Mouse (Mus musculus) retina, postnatal 7 days (tissue): Measurements from ENCODE around the gene Zfp553.
A peak's percentile ranks its signal among the peaks of the same experiment; 100 is the strongest.

ENCODE experiments used
- DNase-seq: peaks from one replicate; pipeline ENCODE4 v3.0.0-alpha.2; 2012; ENCODE audit warnings: low read depth, low spot score

Gene Zfp553

DNA sequence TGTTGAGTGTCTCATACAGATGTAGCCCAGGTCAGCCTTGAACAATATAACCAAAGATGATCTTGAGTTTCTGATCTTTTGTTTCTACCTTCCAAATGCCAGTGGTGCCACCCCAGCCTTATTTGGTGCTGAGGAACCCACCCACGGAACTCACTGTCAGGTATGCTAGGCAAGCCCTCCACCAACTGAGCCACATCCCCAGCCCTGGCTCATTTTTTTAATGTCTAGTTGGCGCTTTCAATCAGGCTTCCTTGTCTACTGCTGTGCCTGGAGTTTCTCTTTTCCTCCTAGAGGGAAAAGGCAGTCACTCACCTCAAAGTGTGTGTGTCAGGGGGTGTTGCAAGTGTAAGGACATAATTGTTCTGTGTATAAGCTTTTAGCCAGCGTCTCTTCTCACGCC is 38.2 kb downstream of the Zfp553 start:
- DNase-seq, result no peak

DNA sequence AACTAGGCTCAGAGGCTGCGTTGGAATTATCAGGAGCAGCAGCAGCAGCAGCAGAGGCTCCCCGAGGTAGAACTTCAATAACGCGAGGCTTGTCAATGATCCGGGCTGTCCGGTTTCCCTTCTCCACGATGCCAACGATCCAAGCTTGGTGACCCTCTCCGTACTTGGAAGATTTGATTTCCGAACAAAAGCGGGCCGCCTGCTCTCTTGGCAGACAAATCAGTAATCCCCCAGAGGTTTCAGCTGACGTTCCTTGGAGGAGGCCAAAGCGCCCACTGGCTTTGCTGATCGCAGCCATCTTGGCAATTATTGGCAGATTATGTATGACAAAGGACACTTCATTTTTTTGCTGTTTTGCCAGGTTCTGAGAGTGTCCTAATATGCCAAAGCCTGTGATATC is 39.7 kb downstream of the Zfp553 start:
- no peak for DNase-seq

DNA sequence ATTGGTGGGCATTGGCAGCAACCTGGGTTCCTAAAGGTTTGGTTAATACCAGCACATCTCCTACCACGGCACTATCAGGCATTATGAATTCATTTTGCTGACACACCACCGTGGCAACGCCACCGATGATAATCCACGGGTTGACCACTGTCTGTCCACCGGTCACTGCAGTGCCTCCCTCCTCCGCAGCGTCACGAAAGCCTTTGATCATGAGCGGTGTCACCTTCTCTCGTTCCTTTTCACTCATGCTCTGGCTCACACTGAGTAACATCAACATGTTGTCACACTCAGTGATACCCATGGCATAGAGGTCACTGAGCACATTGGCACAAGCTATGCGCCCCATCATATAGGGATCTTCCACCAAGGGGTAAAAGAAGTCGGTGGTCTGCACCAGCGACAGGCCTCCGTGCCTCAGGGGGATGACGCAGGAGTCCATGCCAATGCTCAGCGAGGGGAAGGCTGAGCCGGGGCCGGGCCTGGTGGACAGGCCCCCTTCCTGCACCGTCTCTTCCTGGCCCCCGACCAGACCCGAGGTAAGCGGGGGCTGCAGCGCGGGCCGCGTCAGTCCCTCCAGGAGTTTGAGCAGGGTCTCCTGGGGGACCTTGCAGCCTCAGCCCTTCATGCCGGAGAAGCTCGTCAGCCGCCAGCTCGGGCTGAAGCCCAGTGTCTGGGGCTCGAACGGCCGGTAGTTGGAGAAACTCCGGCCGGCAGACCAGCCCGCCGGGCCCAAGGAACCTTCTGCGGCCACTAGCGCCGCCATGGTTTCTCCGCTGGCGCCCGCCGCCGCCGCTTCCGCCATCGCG is 40.5 kb downstream of the Zfp553 start:
- no peak for DNase-seq

DNA sequence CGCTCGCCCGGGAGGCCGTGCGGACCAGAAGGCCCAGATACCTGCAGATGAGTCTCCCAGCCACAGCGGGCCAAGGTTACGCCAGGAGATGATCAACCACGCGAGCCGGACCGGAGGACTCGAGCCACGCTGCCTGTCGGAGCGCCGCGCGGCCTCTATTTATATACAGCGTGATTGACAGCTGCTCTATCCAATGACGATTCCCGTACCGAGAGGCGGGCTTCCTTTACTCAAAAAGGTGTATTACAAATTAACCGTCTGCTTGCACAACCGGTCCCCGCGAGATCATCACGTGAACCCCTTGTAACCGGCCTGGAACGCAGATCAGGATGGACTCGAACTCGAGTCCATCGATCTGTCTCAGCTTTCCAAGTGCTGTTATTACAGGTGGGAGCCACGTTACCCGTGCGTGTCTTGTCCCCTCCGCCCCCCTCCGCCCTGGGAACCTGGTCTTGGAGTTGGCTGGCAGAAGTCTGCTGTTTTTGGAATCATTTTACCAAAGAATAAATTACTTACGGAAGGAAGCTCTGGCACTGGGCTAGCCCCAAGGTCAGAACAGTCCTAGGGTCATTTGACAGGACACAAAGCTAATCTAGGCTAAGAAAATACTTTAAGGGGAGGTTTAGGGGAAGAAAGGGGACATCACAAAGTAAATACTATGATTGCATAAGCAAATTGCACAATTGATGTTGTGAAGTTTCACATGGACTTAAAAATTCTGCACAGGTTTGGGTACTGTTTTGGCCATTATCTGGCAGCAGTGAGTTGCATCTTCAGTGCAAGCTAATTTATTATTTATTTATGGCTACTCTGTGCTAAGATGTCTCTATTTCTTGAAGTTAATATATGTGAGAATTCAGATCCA is 41.3 kb downstream of the Zfp553 start, which contains the start of gene Sephs2:
Gene Sephs2, minus strand, starts transcription at position 131 of the 865 bp plus-strand sequence.
- DNase-seq, result peak; percentile 92

- no peak for DNase-seq
Measured at GRCm38 (mm10) chr7:127276519-127276961, 43.7 kb downstream of the Zfp553 start.

DNA sequence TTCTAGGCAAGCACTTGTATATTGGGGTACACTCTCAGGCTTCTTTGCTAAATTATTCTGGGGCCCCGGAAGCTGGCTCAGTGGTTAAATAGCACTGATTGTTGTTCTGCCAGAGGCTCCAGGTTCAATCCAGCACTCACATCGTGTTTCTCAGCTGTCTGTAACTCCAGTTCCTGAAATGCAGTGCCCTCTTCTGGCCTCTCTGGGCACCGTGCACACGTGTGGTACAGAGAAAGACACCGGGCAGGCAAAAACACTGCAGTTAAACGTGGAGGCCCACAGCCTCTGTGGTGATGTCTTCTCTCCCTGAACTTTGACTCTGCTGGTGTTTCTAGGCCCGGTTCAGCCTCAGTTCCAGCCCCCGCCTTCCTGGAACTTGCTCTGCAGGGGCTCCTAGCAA is 45.5 kb downstream of the Zfp553 start:
- no peak for DNase-seq

GRCm38 (mm10) chr7:127280092-127280491 is 47.2 kb downstream of the Zfp553 start:
- no peak for DNase-seq

DNA sequence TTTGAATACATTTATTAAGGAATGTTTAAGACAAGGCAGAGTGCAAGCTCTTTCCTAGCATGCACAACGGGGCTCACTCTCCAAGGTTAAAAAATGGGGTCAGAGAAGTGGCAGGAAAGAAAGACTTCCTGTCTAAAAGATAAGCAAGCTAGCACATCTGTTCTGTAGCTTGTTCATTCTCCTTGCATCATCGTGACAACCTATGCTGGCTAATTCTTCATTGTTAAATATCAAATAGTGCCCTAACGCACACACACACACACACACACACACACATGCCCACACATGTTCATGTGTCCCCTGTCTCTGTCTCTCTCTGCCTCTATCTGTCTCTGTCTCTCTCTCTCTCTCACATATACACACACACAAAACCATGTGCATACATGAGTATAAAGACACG is 48.3 kb downstream of the Zfp553 start:
- no peak for DNase-seq

DNA sequence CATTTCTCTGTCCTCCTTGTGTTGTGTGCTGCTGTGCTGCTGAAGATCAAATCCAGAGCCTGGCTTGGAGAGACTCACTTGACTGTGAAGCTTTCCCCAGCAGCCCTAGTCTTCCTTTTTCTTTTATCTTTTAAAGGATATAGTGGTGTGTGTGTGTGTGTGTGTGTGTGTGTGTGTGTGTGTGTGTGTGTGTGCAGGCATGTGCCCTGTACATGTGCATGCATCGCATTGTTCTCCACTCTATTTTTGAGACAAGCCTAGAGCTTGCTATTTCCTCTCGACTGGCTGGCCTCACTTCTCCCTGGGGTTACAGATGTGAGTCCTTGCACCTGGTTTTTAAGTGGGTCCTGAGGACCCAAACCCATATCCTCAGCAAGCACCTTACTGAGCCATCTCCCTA is 49.3 kb downstream of the Zfp553 start:
- DNase-seq, result no peak

- no peak for DNase-seq
Measured at GRCm38 (mm10) chr7:127285154-127285553, 52.3 kb downstream of the Zfp553 start.
